Mouse (Mus musculus) thymus, adult 2 months (tissue): ENCODE data around the gene Tcf25.
"Not testable (repeated sequence)": the region's sequence is repeated elsewhere in the genome, so short reads cannot be mapped to it uniquely, and the experiment has no call there.

Source experiments
- CTCF ChIP-seq: fragments of 200-500 bp; IDR thresholded peaks from 2 replicates; pipeline ENCODE4 v1.5.1; 2012; ENCODE audit warnings: mild to moderate bottlenecking, control low read depth, low read length, moderate library complexity, borderline replicate concordance; ENCODE audit not compliant: control insufficient read depth, poor library complexity, insufficient read depth; ENCODE audit errors: extremely low read depth
- POLR2A ChIP-seq: fragments of 200-500 bp; IDR thresholded peaks from 2 replicates; pipeline ENCODE4 v1.6.1; 2012; ENCODE audit warnings: mild to moderate bottlenecking, low read length, control low read depth, moderate library complexity; ENCODE audit not compliant: control insufficient read depth, poor library complexity, insufficient read depth; ENCODE audit errors: extremely low read depth

DNA sequence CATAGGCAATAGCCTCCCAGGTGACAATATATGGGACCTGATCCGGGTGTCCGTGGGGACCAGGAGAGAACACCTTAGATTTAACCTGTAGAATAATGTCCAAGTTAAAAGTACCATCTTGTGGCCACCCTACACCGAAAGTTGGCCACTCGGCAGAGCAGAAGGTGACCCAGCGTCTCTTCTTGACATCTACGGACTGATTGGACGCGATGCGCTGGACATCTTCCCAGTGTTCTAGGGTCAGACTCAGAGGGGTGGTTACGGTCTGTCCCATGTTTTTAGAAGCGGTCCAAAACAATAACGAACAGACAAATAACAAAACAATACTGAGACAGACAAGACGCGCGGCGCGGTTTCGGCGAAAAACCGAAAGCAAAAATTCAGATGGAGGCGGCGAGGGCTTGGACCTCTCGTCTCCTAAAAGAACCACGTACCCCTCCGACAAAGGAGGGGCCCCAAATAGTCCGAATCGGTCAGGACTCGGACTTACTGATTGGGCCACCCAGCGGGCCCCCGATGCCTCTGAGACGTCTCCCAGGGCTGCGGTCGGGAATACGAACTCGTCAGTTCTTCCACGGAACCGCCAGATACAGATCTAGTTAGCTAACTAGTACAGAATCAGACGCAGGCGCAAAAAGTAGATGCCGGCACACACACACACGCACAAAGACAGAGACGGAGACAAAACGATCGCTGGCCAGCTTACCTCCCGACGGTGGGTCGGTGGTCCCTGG lies 59.9 kb downstream of the Tcf25 start:
- TF ChIP-seq POLR2A, CTCF: not testable (repeated sequence)
